Mouse (Mus musculus): ENCODE data around the gene Smarcd1. TPM values are rescaled to one million over a fixed set of nuclear protein-coding genes. Genes with fewer than 3 reads are reported as not detected.
"Not testable (repeated sequence)": the region's sequence is repeated elsewhere in the genome, so short reads cannot be mapped to it uniquely, and the experiment has no call there.

Gene Smarcd1
- polyA plus RNA-seq, 1 experiment, result 18.9 TPM

- peak overlapping the region; percentile 52 for H3K4me3 ChIP-seq
- H3ac ChIP-seq (ENCODE audit: control insufficient read depth, insufficient read length), result no peak overlapping the region
- peaks cover 12% of the 10 kb centered on the region for H3K36me3 ChIP-seq (ENCODE audit: control insufficient read depth, insufficient read depth)
- peak overlapping the region; percentile 97 for H3K4me2 ChIP-seq (ENCODE audit: low read depth)
- no peaks in the 10 kb centered on the region for H3K27me3 ChIP-seq (ENCODE audit: control insufficient read depth, insufficient read depth, insufficient read length)
- H3K79me2 ChIP-seq (ENCODE audit: control insufficient read depth, insufficient read depth), result peaks cover 29% of the 10 kb centered on the region
- TF ChIP-seq CEBPB (IDR thresholded peaks at IDR 0.05; ENCODE audit: insufficient read depth, poor library complexity, severe bottlenecking), result no peak
- TF ChIP-seq USF1 (IDR thresholded peaks at IDR 0.05; ENCODE audit: low read depth), result no peak
- TF ChIP-seq MAX (IDR thresholded peaks at IDR 0.05; ENCODE audit: low read depth), result no peak
- TF ChIP-seq MYOG (IDR thresholded peaks at IDR 0.05; ENCODE audit: control insufficient read depth in 1 of 3, insufficient read depth in 1 of 3, insufficient read length in 2 of 3, low read depth in 2 of 3), result no peak
- TF ChIP-seq E2F4 (IDR thresholded peaks at IDR 0.05; ENCODE audit: insufficient read depth), result no peak
Measured at GRCm38 (mm10) chr15:99723515-99724291, 21.8 kb downstream of the Smarcd1 start.

- H3K79me2 ChIP-seq (ENCODE audit: control insufficient read depth, insufficient read depth), result peaks cover 29% of the 10 kb centered on the region
- peak overlapping the region; percentile 52 for H3K4me3 ChIP-seq
- H3K36me3 ChIP-seq (ENCODE audit: control insufficient read depth, insufficient read depth), result peaks cover 18% of the 10 kb centered on the region
- H3K27me3 ChIP-seq (ENCODE audit: control insufficient read depth, insufficient read depth, insufficient read length), result no peaks in the 10 kb centered on the region
- no peak overlapping the region for H3ac ChIP-seq (ENCODE audit: control insufficient read depth, insufficient read length)
- H3K4me2 ChIP-seq (ENCODE audit: low read depth), result peak overlapping the region; percentile 97
- TF ChIP-seq POLR2A (IDR thresholded peaks at IDR 0.05; ENCODE audit: insufficient read length, low read depth), result peak; percentile 38
- peak; percentile 19 for TF ChIP-seq POLR2AphosphoS2 (IDR thresholded peaks at IDR 0.05; ENCODE audit: insufficient read length, low read depth)
- no peak for TF ChIP-seq USF1 (IDR thresholded peaks at IDR 0.05; ENCODE audit: low read depth)
- no peak for TF ChIP-seq MYOD1 (IDR thresholded peaks at IDR 0.05; ENCODE audit: control insufficient read depth in 1 of 3, insufficient read length in 2 of 3, low read depth in 2 of 3)
- TF ChIP-seq E2F4 (IDR thresholded peaks at IDR 0.05; ENCODE audit: insufficient read depth), result no peak
- peak in 1 of 3 experiments; percentile 17 for TF ChIP-seq MYOG (IDR thresholded peaks at IDR 0.05; ENCODE audit: control insufficient read depth in 1 of 3, insufficient read depth in 1 of 3, insufficient read length in 2 of 3, low read depth in 2 of 3)
- TF ChIP-seq TCF12 (IDR thresholded peaks at IDR 0.05; ENCODE audit: insufficient read depth, poor library complexity, severe bottlenecking), result no peak
- TF ChIP-seq SRF (IDR thresholded peaks at IDR 0.05; ENCODE audit: control insufficient read depth, insufficient read length, low read depth), result no peak
Measured at GRCm38 (mm10) chr15:99724292-99725021, 22.5 kb downstream of the Smarcd1 start.

- H3K4me2 ChIP-seq (ENCODE audit: low read depth), result peak within 1 kb of the TSS; percentile 97
- H3K27me3 ChIP-seq (ENCODE audit: control insufficient read depth, insufficient read depth, insufficient read length), result no peaks in the 10 kb centered on the region
- H3K79me2 ChIP-seq (ENCODE audit: control insufficient read depth, insufficient read depth), result peaks cover 29% of the 10 kb centered on the region
- peak within 1 kb of the TSS; percentile 77 for H3ac ChIP-seq (ENCODE audit: control insufficient read depth, insufficient read length)
- H3K4me3 ChIP-seq, result peak within 1 kb of the TSS; percentile 52
- TF ChIP-seq MAX (IDR thresholded peaks at IDR 0.05; ENCODE audit: low read depth) (no peak), MYOG (IDR thresholded peaks at IDR 0.05; ENCODE audit: control insufficient read depth in 1 of 3, insufficient read depth in 1 of 3, insufficient read length in 2 of 3, low read depth in 2 of 3) (no peak), POLR2AphosphoS2 (IDR thresholded peaks at IDR 0.05; ENCODE audit: insufficient read length, low read depth) (peak; percentile 94), REST (IDR thresholded peaks at IDR 0.05; ENCODE audit: insufficient read depth, insufficient read length) (peak; percentile 38), MYOD1 (IDR thresholded peaks at IDR 0.05; ENCODE audit: control insufficient read depth in 1 of 3, insufficient read length in 2 of 3, low read depth in 2 of 3) (peak in 1 of 3 experiments; percentile 42), CEBPB (IDR thresholded peaks at IDR 0.05; ENCODE audit: insufficient read depth, poor library complexity, severe bottlenecking) (no peak), E2F4 (IDR thresholded peaks at IDR 0.05; ENCODE audit: insufficient read depth) (no peak), SRF (IDR thresholded peaks at IDR 0.05; ENCODE audit: control insufficient read depth, insufficient read length, low read depth) (no peak), POLR2A (IDR thresholded peaks at IDR 0.05; ENCODE audit: insufficient read length, low read depth) (peak; percentile 97), TCF3 (IDR thresholded peaks at IDR 0.05; ENCODE audit: insufficient read length, low read depth) (peak; percentile 14), TCF12 (IDR thresholded peaks at IDR 0.05; ENCODE audit: insufficient read depth, poor library complexity, severe bottlenecking) (no peak)
- peaks cover 18% of the 10 kb centered on the region for H3K36me3 ChIP-seq (ENCODE audit: control insufficient read depth, insufficient read depth)
Measured at GRCm38 (mm10) chr15:99725341-99726155, 23.6 kb downstream of the Smarcd1 start, which contains the start of gene Cox14. TSS of gene Cox14 (plus strand) at chr15:99725618.

- Histone ChIP-seq H3K79me2 (ENCODE audit: control insufficient read depth, insufficient read depth) (peaks cover 29% of the 10 kb centered on the region), H3K27me3 (ENCODE audit: control insufficient read depth, insufficient read depth, insufficient read length) (no peaks in the 10 kb centered on the region), H3K36me3 (ENCODE audit: control insufficient read depth, insufficient read depth) (peaks cover 18% of the 10 kb centered on the region), H3K4me3 (peak overlapping the region; percentile 52), H3K4me2 (ENCODE audit: low read depth) (peak overlapping the region; percentile 92), H3ac (ENCODE audit: control insufficient read depth, insufficient read length) (peak overlapping the region; percentile 77)
- TF ChIP-seq USF1 (IDR thresholded peaks at IDR 0.05; ENCODE audit: low read depth) (no peak), CEBPB (IDR thresholded peaks at IDR 0.05; ENCODE audit: insufficient read depth, poor library complexity, severe bottlenecking) (no peak), POLR2A (IDR thresholded peaks at IDR 0.05; ENCODE audit: insufficient read length, low read depth) (no peak), E2F4 (IDR thresholded peaks at IDR 0.05; ENCODE audit: insufficient read depth) (no peak), MYOG (IDR thresholded peaks at IDR 0.05; ENCODE audit: control insufficient read depth in 1 of 3, insufficient read depth in 1 of 3, insufficient read length in 2 of 3, low read depth in 2 of 3) (no peak), TCF12 (IDR thresholded peaks at IDR 0.05; ENCODE audit: insufficient read depth, poor library complexity, severe bottlenecking) (no peak), MAX (IDR thresholded peaks at IDR 0.05; ENCODE audit: low read depth) (no peak), MYOD1 (IDR thresholded peaks at IDR 0.05; ENCODE audit: control insufficient read depth in 1 of 3, insufficient read length in 2 of 3, low read depth in 2 of 3) (no peak), SRF (IDR thresholded peaks at IDR 0.05; ENCODE audit: control insufficient read depth, insufficient read length, low read depth) (no peak), REST (IDR thresholded peaks at IDR 0.05; ENCODE audit: insufficient read depth, insufficient read length) (no peak), POLR2AphosphoS2 (IDR thresholded peaks at IDR 0.05; ENCODE audit: insufficient read length, low read depth) (no peak), TCF3 (IDR thresholded peaks at IDR 0.05; ENCODE audit: insufficient read length, low read depth) (no peak)
Measured at GRCm38 (mm10) chr15:99726549-99726948, 24.6 kb downstream of the Smarcd1 start.

GRCm38 (mm10) chr15:99727039-99727438, 25.1 kb downstream of the Smarcd1 start:
- peaks cover 18% of the 10 kb centered on the region for H3K36me3 ChIP-seq (ENCODE audit: control insufficient read depth, insufficient read depth)
- H3K27me3 ChIP-seq (ENCODE audit: control insufficient read depth, insufficient read depth, insufficient read length); H3ac ChIP-seq (ENCODE audit: control insufficient read depth, insufficient read length): not testable (repeated sequence)
- H3K79me2 ChIP-seq (ENCODE audit: control insufficient read depth, insufficient read depth), result peaks cover 29% of the 10 kb centered on the region
- H3K4me3 ChIP-seq, result peak overlapping the region; percentile 52
- H3K4me2 ChIP-seq (ENCODE audit: low read depth), result peak overlapping the region; percentile 92
